Mouse (Mus musculus): Measurements from ENCODE around the gene Slc2a9. TPM values are rescaled to one million over a fixed set of nuclear protein-coding genes. Genes with fewer than 3 reads are reported as not detected.

The Slc2a9 gene
- 1.3 and 3.4 TPM in 2 replicates for total RNA-seq (2014; rRNA removed)
- polyA plus RNA-seq (2015; fragmentation: Nextera tagmentation; extraction: Ambion mirVana), result 0.44 and 0.93 TPM in 2 replicates

DNA sequence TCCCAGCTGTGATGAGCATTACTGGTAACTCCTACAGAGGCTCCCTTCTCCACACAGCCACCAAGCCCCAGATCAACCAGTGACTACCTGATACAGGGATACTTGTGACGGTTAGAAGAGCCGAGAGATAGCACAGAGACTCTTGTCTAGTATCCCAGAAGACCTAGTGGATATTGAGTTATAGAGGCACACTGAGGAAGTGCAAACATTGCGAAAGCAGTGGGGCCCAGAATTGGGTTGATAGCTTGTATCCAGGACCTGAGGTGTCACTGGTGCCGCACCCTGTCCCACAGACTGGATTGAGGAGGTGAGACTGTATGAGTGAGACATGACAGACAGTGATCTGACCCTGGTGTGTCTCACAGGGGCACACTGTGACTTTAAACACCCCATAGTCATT lies at the start of gene Slc2a9:
Slc2a9 (minus strand) TSS at position 152 of the 400 bp plus-strand sequence.
- no peak within 1 kb of the TSS for H3K9ac ChIP-seq (replicated peaks; ENCODE audit: low read length, poor library complexity, severe bottlenecking)
- H3K9me3 ChIP-seq (ENCODE audit: low read length), result no peaks in the 10 kb centered on the region
- ATAC-seq (ENCODE audit: low FRiP score), result no peak
- no peak within 1 kb of the TSS for H3K27ac ChIP-seq (ENCODE audit: low read depth, low read length)
- DNase-seq (ENCODE audit: low spot score), result no peak
- TF ChIP-seq CTCF (IDR thresholded peaks at IDR 0.05), result no peak
- no peak within 1 kb of the TSS for H3K4me3 ChIP-seq (ENCODE audit: low read depth, low read length)
- H3K4me1 ChIP-seq (ENCODE audit: insufficient read depth, low read length), result no peaks in the 10 kb centered on the region
- no peak within 1 kb of the TSS for H3K4me2 ChIP-seq (ENCODE audit: low read depth, low read length, poor library complexity, severe bottlenecking)
- 96% methylated on average over 4 of the region's 4 CpGs for WGBS
- no peaks in the 10 kb centered on the region for H3K36me3 ChIP-seq (ENCODE audit: insufficient read depth, low read length)
- H3K27me3 ChIP-seq (ENCODE audit: insufficient read depth, low read length), result no peaks in the 10 kb centered on the region

DNA sequence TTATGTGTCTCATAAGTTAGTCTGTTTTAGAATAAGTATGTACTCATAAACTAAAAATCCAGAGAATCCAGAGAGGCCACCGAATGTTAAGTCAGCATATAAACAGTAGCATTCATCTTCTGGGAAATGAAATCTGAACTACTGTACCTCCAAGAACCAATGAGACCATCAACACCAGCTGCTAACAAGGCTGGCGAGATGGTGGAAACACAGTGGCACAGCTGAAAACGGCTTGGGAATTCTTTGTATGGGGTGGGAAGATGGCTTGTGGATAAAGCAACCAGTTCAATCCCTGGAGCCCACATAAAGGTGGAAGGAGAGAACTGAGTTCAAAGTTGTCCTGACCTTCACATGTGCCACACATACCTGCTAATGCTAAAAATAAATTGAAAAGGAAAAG lies 49.7 kb upstream of the Slc2a9 start:
- Histone ChIP-seq H3K4me3 (ENCODE audit: low read depth, low read length) (no peak overlapping the region), H3K27ac (ENCODE audit: low read depth, low read length) (no peak overlapping the region), H3K36me3 (ENCODE audit: insufficient read depth, low read length) (peaks cover 58% of the 10 kb centered on the region), H3K9ac (replicated peaks; ENCODE audit: low read length, poor library complexity, severe bottlenecking) (no peak overlapping the region), H3K4me1 (ENCODE audit: insufficient read depth, low read length) (0 out of 2 replicates have a peak, but pooled peaks cover 4% of the 10 kb centered on the region), H3K4me2 (ENCODE audit: low read depth, low read length, poor library complexity, severe bottlenecking) (no peak overlapping the region), H3K27me3 (ENCODE audit: insufficient read depth, low read length) (no peaks in the 10 kb centered on the region), H3K9me3 (ENCODE audit: low read length) (no peaks in the 10 kb centered on the region)
- 93% methylated on average over 3 of the region's 3 CpGs for WGBS
- ATAC-seq (ENCODE audit: low FRiP score) (no peak), DNase-seq (ENCODE audit: low spot score) (no peak)
- no peak for TF ChIP-seq CTCF (IDR thresholded peaks at IDR 0.05)

DNA sequence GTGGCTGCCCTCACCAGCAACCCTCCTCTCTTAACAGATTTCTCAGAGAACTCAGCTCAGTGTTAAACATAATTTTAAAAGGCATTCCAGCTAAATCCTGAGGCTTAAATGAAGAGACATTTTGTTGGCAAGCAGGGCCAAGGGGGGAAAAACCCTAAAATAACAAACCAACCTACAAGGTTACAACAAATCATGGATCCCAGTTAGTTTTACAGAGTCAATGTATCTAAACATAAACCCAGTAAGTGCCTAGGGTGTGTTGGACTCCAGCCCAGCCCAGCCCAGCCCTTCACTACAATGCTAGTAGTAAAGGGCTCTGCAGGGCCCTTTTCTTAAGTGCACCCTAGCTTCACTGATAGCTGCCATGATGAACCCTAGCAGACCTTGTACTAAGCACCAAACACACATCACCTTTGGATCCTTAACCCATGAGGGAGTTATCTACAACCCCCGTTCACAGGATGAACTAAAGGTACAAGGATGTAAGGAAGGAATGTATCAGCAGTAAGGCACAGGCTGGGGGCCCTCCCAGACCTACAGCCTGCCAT lies 47.4 kb upstream of the Slc2a9 start:
- Histone ChIP-seq H3K36me3 (ENCODE audit: insufficient read depth, low read length) (peaks cover 68% of the 10 kb centered on the region), H3K4me2 (ENCODE audit: low read depth, low read length, poor library complexity, severe bottlenecking) (no peak overlapping the region), H3K4me3 (ENCODE audit: low read depth, low read length) (no peak overlapping the region), H3K27me3 (ENCODE audit: insufficient read depth, low read length) (no peaks in the 10 kb centered on the region), H3K9ac (replicated peaks; ENCODE audit: low read length, poor library complexity, severe bottlenecking) (no peak overlapping the region), H3K27ac (ENCODE audit: low read depth, low read length) (no peak overlapping the region), H3K9me3 (ENCODE audit: low read length) (no peaks in the 10 kb centered on the region), H3K4me1 (ENCODE audit: insufficient read depth, low read length) (0 out of 2 replicates have a peak, but pooled peaks cover 4% of the 10 kb centered on the region)
- no peak for ATAC-seq (ENCODE audit: low FRiP score)
- 94% methylated on average over 1 of the region's 1 CpGs for WGBS
- no peak for TF ChIP-seq CTCF (IDR thresholded peaks at IDR 0.05)
- no peak for DNase-seq (ENCODE audit: low spot score)

DNA sequence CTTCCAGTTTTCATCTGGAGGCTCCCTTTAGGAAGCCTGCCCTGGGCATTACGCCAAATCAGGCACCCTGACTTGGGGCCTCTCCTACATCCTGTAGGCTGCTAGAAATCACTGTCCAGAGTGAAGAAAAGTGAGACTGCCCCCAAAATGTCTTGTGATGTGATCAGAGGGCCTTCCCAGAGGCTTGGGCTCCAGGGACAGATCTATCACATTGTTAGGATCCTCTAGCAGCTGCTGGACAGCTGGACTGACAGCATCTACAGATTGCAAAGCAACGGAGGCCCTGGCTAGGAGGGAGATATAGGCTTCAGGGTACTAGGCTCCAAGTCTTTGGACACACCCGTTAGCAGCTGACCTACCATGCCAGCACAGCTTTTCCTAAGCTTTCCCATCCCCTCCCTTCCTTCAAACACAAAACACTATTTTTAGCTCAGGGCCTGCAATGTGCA lies 46.5 kb upstream of the Slc2a9 start:
- peaks cover 66% of the 10 kb centered on the region for H3K36me3 ChIP-seq (ENCODE audit: insufficient read depth, low read length)
- no peaks in the 10 kb centered on the region for H3K27me3 ChIP-seq (ENCODE audit: insufficient read depth, low read length)
- TF ChIP-seq CTCF (IDR thresholded peaks at IDR 0.05), result no peak
- 68% methylated on average over 3 of the region's 3 CpGs for WGBS
- H3K9me3 ChIP-seq (ENCODE audit: low read length), result no peaks in the 10 kb centered on the region
- DNase-seq (ENCODE audit: low spot score) (no peak), ATAC-seq (ENCODE audit: low FRiP score) (no peak)
- 0 out of 2 replicates have a peak, but pooled peaks cover 4% of the 10 kb centered on the region for H3K4me1 ChIP-seq (ENCODE audit: insufficient read depth, low read length)
- peak overlapping the region; percentile 2; the same call in 1 of the 2 replicates for H3K27ac ChIP-seq (ENCODE audit: low read depth, low read length)
- H3K4me2 ChIP-seq (ENCODE audit: low read depth, low read length, poor library complexity, severe bottlenecking), result no peak overlapping the region
- no peak overlapping the region for H3K9ac ChIP-seq (replicated peaks; ENCODE audit: low read length, poor library complexity, severe bottlenecking)
- H3K4me3 ChIP-seq (ENCODE audit: low read depth, low read length), result no peak overlapping the region

DNA sequence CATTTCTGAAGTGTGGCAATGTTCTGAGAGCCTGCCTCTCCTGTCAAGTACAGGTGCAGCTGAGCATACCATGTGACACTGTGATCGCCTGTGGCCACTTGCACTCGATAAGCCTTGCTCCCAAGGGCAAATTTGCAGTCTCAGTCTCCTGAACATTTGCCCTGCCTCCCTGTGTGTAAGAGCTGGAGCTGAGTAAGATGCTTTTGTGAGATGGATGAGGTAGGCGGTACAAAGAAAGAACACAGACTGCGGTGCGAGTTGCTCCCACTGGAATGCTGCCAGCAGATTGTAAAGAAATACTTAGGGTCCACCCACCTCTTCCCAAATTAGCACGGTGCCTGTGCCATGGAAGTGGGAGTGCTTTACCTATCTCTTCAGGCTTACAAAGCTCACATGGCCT lies 44.4 kb upstream of the Slc2a9 start:
- no peak for ATAC-seq (ENCODE audit: low FRiP score)
- Histone ChIP-seq H3K4me2 (ENCODE audit: low read depth, low read length, poor library complexity, severe bottlenecking) (no peak overlapping the region), H3K27me3 (ENCODE audit: insufficient read depth, low read length) (no peaks in the 10 kb centered on the region), H3K27ac (ENCODE audit: low read depth, low read length) (no peak overlapping the region), H3K4me3 (ENCODE audit: low read depth, low read length) (no peak overlapping the region), H3K36me3 (ENCODE audit: insufficient read depth, low read length) (peaks cover 73% of the 10 kb centered on the region), H3K9me3 (ENCODE audit: low read length) (no peaks in the 10 kb centered on the region), H3K4me1 (ENCODE audit: insufficient read depth, low read length) (no peaks in the 10 kb centered on the region), H3K9ac (replicated peaks; ENCODE audit: low read length, poor library complexity, severe bottlenecking) (no peak overlapping the region)
- DNase-seq (ENCODE audit: low spot score), result no peak
- WGBS, result 48% methylated on average over 6 of the region's 6 CpGs
- TF ChIP-seq CTCF (IDR thresholded peaks at IDR 0.05), result no peak

DNA sequence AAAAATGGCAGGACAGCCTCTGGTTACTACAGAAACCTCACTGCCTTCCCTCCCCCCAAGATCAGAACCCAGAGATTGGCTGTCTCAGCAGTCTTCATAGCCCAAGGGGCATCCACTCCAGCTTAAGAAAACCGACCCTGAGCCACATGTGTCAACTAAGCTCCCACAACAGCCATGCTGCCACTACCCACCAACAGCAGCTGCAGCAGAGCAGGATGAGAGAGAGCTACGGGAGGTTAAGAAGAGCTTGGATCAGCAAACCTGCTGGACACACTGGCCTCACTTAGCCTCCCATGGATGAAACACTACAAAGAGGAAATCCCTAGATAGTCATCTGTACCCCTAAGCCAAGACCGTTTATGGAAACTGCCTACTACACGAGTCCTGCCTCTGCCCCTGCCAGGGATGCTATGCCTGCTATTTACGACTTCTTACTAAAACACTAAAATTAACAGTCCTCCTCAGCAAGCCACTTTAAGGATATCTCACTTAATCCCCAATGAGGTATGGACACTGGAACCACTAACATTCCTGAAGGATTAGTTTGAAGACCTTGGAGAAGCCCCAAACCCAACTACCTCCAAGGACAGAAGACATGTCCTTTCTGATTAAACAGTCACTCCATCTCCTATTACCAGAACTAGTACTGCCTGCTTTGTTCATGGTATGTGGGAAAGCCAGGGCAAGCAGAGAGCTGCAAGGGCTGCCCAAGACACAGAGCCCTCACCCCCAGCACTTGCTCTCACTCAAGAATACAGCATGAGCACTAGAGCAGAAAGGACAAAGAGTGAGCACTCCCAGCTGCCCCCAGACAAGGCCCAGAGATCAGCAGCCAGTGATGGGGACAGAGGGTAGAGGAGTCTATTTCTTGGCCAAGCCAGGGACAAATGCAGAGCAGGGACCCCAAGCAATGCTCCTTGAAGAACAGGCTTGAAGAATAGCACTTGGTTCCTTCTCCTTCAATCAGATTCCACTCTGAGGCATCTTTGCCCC lies 41.8 kb upstream of the Slc2a9 start:
- Histone ChIP-seq H3K4me3 (ENCODE audit: low read depth, low read length) (no peak overlapping the region), H3K9ac (replicated peaks; ENCODE audit: low read length, poor library complexity, severe bottlenecking) (no peak overlapping the region), H3K4me2 (ENCODE audit: low read depth, low read length, poor library complexity, severe bottlenecking) (no peak overlapping the region), H3K4me1 (ENCODE audit: insufficient read depth, low read length) (no peaks in the 10 kb centered on the region), H3K27ac (ENCODE audit: low read depth, low read length) (no peak overlapping the region), H3K36me3 (ENCODE audit: insufficient read depth, low read length) (peaks cover 86% of the 10 kb centered on the region), H3K9me3 (ENCODE audit: low read length) (no peaks in the 10 kb centered on the region), H3K27me3 (ENCODE audit: insufficient read depth, low read length) (no peaks in the 10 kb centered on the region)
- ATAC-seq (ENCODE audit: low FRiP score) (no peak), DNase-seq (ENCODE audit: low spot score) (no peak)
- 75% methylated on average over 5 of the region's 5 CpGs for WGBS
- no peak for TF ChIP-seq CTCF (IDR thresholded peaks at IDR 0.05)
